Mouse (Mus musculus): ENCODE measurements at regions not wholly inside any gene's neighbourhood (a gene's known extent, or its start where the extent isn't known, plus 50 kb on each side); places are given as distances from the start of the nearest gene placed in this dataset.

DNA sequence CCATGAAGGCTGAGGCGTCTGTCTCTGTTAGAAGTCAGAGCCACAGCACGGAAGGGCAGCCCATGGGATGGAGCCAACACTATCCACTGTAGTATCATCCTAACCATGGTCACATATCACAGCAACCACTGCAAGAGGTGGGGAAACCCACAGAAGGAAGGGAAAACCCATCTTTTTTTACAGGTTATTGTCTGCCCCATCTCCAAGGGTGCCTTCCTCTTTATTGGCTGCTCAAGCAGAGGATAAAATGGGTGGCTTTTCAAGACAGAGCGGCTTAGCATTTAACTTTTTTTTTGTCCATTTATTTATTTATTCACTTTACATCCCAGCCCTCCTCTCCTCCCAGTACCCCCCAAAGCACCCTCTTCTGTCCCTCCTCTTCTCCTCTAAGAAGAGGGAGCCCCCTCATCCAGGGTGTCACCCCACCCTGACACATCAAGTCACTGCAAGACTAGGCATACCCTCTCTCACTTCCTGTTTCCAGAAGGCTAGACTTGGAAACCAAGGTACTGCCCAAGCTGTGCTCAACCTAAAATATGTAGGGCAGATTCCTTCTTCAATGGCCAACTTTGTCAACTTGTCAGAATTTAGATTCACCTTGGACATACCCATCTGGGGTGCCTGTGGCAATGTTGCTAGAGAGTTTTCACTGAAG is 51.1 kb upstream of the Egr2 start:
- no peak overlapping the region for H3K27ac ChIP-seq (ENCODE audit: low read depth)
- H3K4me1 ChIP-seq (ENCODE audit: insufficient read depth), result no peaks in the 10 kb centered on the region
- no peak overlapping the region for H3K4me3 ChIP-seq (ENCODE audit: low read depth, low read length)
- ATAC-seq (ENCODE audit: insufficient read depth) (no peak), DNase-seq (no peak)
- H3K9me3 ChIP-seq (ENCODE audit: low read depth, low read length), result no peaks in the 10 kb centered on the region; the same call in 1 of the 2 replicates
- no peak overlapping the region for H3K9ac ChIP-seq
- no peak overlapping the region for H3K4me2 ChIP-seq
- no peaks in the 10 kb centered on the region for H3K27me3 ChIP-seq (ENCODE audit: insufficient read depth, low read length)
- WGBS, result 79% methylated on average over 3 of the region's 3 CpGs
- TF ChIP-seq CTCF (IDR thresholded peaks at IDR 0.05; ENCODE audit: low read depth), result no peak
- no peaks in the 10 kb centered on the region for H3K36me3 ChIP-seq (ENCODE audit: insufficient read depth)
